10 mouse cellular contexts compared by ENCODE assay signal in genomic region chr12:32127599-32128507, GRCm38 (mm10).
A peak's percentile ranks its signal among the peaks of the same experiment; 100 is the strongest.
DNase-seq lines count a peak whose midpoint lies in the region; ATAC-seq lines count a peak whose summit lies in the region.
"Had no signal": no experiment of that assay in that cellular context is flagged by ENCODE, and none has a peak within 500 bp of the region (broad histone marks: within the 10 kb centered on the region; RNA-seq: fewer than 3 reads in every experiment).

No protein-coding gene starts in this region.

- intact Hi-C loops in gastrocnemius, postnatal 36 days (cut with DNase I) = no loop called here

- ATAC-seq in megakaryocyte progenitor cell, adult 5-6 weeks (replicated peaks; ENCODE audit: poor library complexity) = peak; percentile 23

- peak; percentile 42 for DNase-seq in embryo, embryonic 10.5 days (ENCODE audit: low spot score)
- DNase-seq in embryo, embryonic 10 days (ENCODE audit: low spot score) = no peak
- peak; percentile 31 for DNase-seq in thymus, postnatal 0 days (ENCODE audit: low spot score)
- DNase-seq in thymus, postnatal 36 days = no peak
- DNase-seq in ovary, postnatal 10 days (ENCODE audit: low spot score) = no peak
- DNase-seq in cerebellum, postnatal 10 days = no peak
- DNase-seq in gastrocnemius, postnatal 36 days = no peak
- DNase-seq: kidney, postnatal 14 days; thymus, postnatal 14 days had no signal

Comparison
In these comparisons a context has a peak if more than half of its experiments do, and no peak if none do; other contexts are left out.
1. DNase-seq: peak in embryo, embryonic 10.5 days (single experiment) and thymus, postnatal 0 days (single experiment); none in embryo, embryonic 10 days (single experiment), thymus, postnatal 36 days (0 of 2), ovary, postnatal 10 days (single experiment), cerebellum, postnatal 10 days (0 of 2) and gastrocnemius, postnatal 36 days (0 of 2).